Mouse (Mus musculus) G1E (cell line): ENCODE data around the gene Snx18. TPM values are rescaled to one million over a fixed set of nuclear protein-coding genes. Genes with fewer than 3 reads are reported as not detected.

Source experiments
- ATAC-seq: 2 replicates; pipeline ENCODE4 v1.8.0; 2016; ENCODE audit warnings: mild to moderate bottlenecking; ENCODE audit not compliant: insufficient number of reproducible peaks, poor library complexity, low FRiP score, severe bottlenecking; ENCODE audit errors: extremely low read depth
- DNase-seq: peaks from one replicate; pipeline ENCODE4 v3.0.0; 2012; ENCODE audit warnings: low spot score
- H3K27me3 ChIP-seq: 2 replicates; pipeline ENCODE4 v1.6.1; 2012; ENCODE audit warnings: mild to moderate bottlenecking, low read length, inconsistent platforms; ENCODE audit not compliant: insufficient read depth
- H3K36me3 ChIP-seq: replicated peaks from 2 replicates; pipeline ENCODE3; 2012; ENCODE audit warnings: mild to moderate bottlenecking, inconsistent platforms
- H3K4me1 ChIP-seq: 2 replicates; pipeline ENCODE4 v1.6.1; 2012; ENCODE audit warnings: low read depth, low read length, inconsistent platforms, mixed read lengths; ENCODE audit not compliant: insufficient read depth
- H3K4me3 ChIP-seq: 2 replicates; pipeline ENCODE4 v1.5.1; 2012; ENCODE audit warnings: low read depth, mild to moderate bottlenecking, inconsistent platforms, low read length, moderate library complexity, mixed read lengths
- H3K9me3 ChIP-seq: replicated peaks from 2 replicates; pipeline ENCODE4 v1.6.1; 2012; ENCODE audit warnings: inconsistent platforms
- CTCF ChIP-seq: IDR thresholded peaks from 2 replicates; pipeline ENCODE4 v1.5.1; 2012; ENCODE audit warnings: low read depth, low read length, inconsistent platforms, mixed read lengths
- GATA1 ChIP-seq: IDR thresholded peaks from 2 replicates; pipeline ENCODE4 v1.6.1; 2012; ENCODE audit warnings: borderline replicate concordance, low read length, inconsistent platforms, mixed read lengths
- GATA2 ChIP-seq: IDR thresholded peaks from 2 replicates; pipeline ENCODE4 v1.6.1; 2012; ENCODE audit warnings: low read depth, low read length, inconsistent platforms, borderline replicate concordance
- POLR2AphosphoS5 ChIP-seq: IDR thresholded peaks from 2 replicates; pipeline ENCODE4 v1.6.1; 2012; ENCODE audit warnings: low read depth, low read length, inconsistent platforms; ENCODE audit not compliant: insufficient replicate concordance
- TAL1 ChIP-seq: conservative IDR thresholded peaks from 2 replicates; pipeline ENCODE4 v1.6.1; 2012; ENCODE audit warnings: low read depth, low read length, inconsistent platforms, mixed read lengths
- polyA plus RNA-seq: library from polyadenylated mRNA; stranded (reverse); fragments of >175 nt; gene quantifications from 2 replicates; pipeline ENCODE4 v1.2.3, GENCODE M21; 2012
- total RNA-seq, 2 experiments: library from RNA; stranded (forward) in 1 of 2; stranded (reverse) in 1 of 2; fragments of 200-1000 nt in 1 of 2; fragments of >200 nt in 1 of 2; fragmentation: Nextera tagmentation in 1 of 2; gene quantifications; 2 replicates each; pipeline ENCODE4 v1.2.3; 2014 to 2017

Snx18 gene
- total and polyA plus RNA-seq, 3 experiments: 0.05 TPM; not detected in 2

- ATAC-seq: no peak
- Histone ChIP-seq H3K4me1 (no peaks in the 10 kb centered on the region), H3K27me3 (no peaks in the 10 kb centered on the region), H3K9me3 (no peaks in the 10 kb centered on the region), H3K4me3 (no peak overlapping the region), H3K36me3 (no peaks in the 10 kb centered on the region)
- TF ChIP-seq POLR2AphosphoS5: no peak
- TF ChIP-seq GATA2: no peak
- no peak for TF ChIP-seq GATA1
- no peak for TF ChIP-seq CTCF
- TF ChIP-seq TAL1: no peak
- DNase-seq: no peak
These were observed 58.7 kb downstream of the Snx18 start for GRCm38 (mm10) chr13:113559646-113560045.

- no peak for ATAC-seq
These were observed 61.8 kb downstream of the Snx18 start for GRCm38 (mm10) chr13:113556538-113556937.

GRCm38 (mm10) chr13:113555226-113555625, 63.1 kb downstream of the Snx18 start:
- no peak for DNase-seq
- TF ChIP-seq POLR2AphosphoS5 (no peak), TAL1 (no peak), CTCF (no peak), GATA1 (no peak), GATA2 (no peak)
- ATAC-seq: no peak
- Histone ChIP-seq H3K27me3 (peaks cover 4% of the 10 kb centered on the region; the same call in 1 of the 2 replicates), H3K4me3 (no peak overlapping the region), H3K4me1 (no peaks in the 10 kb centered on the region), H3K9me3 (no peaks in the 10 kb centered on the region), H3K36me3 (no peaks in the 10 kb centered on the region)

More at GRCm38 (mm10) chr13:113556538-113556937, 61.8 kb downstream of the Snx18 start:
- Histone ChIP-seq H3K4me1 (no peaks in the 10 kb centered on the region), H3K4me3 (no peak overlapping the region), H3K36me3 (no peaks in the 10 kb centered on the region), H3K9me3 (no peaks in the 10 kb centered on the region), H3K27me3 (peaks cover 2% of the 10 kb centered on the region; the same call in 1 of the 2 replicates)
- DNase-seq: no peak
- no peak for TF ChIP-seq GATA2
- TF ChIP-seq CTCF: no peak
- TF ChIP-seq TAL1: no peak
- no peak for TF ChIP-seq GATA1
- TF ChIP-seq POLR2AphosphoS5: no peak

- no peaks in the 10 kb centered on the region for H3K36me3 ChIP-seq
- no peaks in the 10 kb centered on the region for H3K9me3 ChIP-seq
- no peak for DNase-seq
- no peak overlapping the region for H3K4me3 ChIP-seq
- H3K4me1 ChIP-seq: no peaks in the 10 kb centered on the region
- ATAC-seq: no peak
- H3K27me3 ChIP-seq: peaks cover 4% of the 10 kb centered on the region; the same call in 1 of the 2 replicates
- TF ChIP-seq CTCF (no peak), POLR2AphosphoS5 (no peak), GATA2 (no peak), TAL1 (no peak), GATA1 (no peak)
These were observed 64.6 kb downstream of the Snx18 start for GRCm38 (mm10) chr13:113553603-113554230.

- Histone ChIP-seq H3K4me3 (no peak overlapping the region), H3K4me1 (no peaks in the 10 kb centered on the region), H3K9me3 (no peaks in the 10 kb centered on the region), H3K36me3 (no peaks in the 10 kb centered on the region), H3K27me3 (peaks cover 4% of the 10 kb centered on the region; the same call in 1 of the 2 replicates)
- ATAC-seq: no peak
- no peak for DNase-seq
- TF ChIP-seq TAL1 (no peak), GATA2 (no peak)
These were observed 66.0 kb downstream of the Snx18 start for GRCm38 (mm10) chr13:113552341-113552740.

- H3K27me3 ChIP-seq: peaks cover 4% of the 10 kb centered on the region; the same call in 1 of the 2 replicates
- H3K36me3 ChIP-seq: no peaks in the 10 kb centered on the region
- no peaks in the 10 kb centered on the region for H3K9me3 ChIP-seq
- no peak for ATAC-seq
- no peak overlapping the region for H3K4me3 ChIP-seq
- no peaks in the 10 kb centered on the region for H3K4me1 ChIP-seq
- TF ChIP-seq POLR2AphosphoS5 (no peak), GATA2 (no peak), TAL1 (no peak), GATA1 (no peak)
- no peak for DNase-seq
These were observed 67.3 kb downstream of the Snx18 start for GRCm38 (mm10) chr13:113550866-113551565.

GRCm38 (mm10) chr13:113549021-113549420, 69.3 kb downstream of the Snx18 start:
- DNase-seq (no peak), ATAC-seq (no peak)
- H3K36me3 ChIP-seq: no peaks in the 10 kb centered on the region
- TF ChIP-seq CTCF: no peak
- TF ChIP-seq GATA2: no peak
- no peak for TF ChIP-seq GATA1
- TF ChIP-seq POLR2AphosphoS5: no peak
- TF ChIP-seq TAL1: no peak
- H3K4me3 ChIP-seq: no peak overlapping the region
- no peaks in the 10 kb centered on the region for H3K4me1 ChIP-seq
- H3K27me3 ChIP-seq: 0 out of 2 replicates have a peak, but pooled peaks cover 4% of the 10 kb centered on the region
- no peaks in the 10 kb centered on the region for H3K9me3 ChIP-seq
